29 mouse cellular contexts compared by ENCODE assay signal in genomic region chr5:66517503-66517902, GRCm38 (mm10).
DNase-seq lines count a peak whose midpoint lies in the region; ATAC-seq and TF ChIP-seq lines count a peak whose summit lies in the region.
"Had no signal": no experiment of that assay in that cellular context is flagged by ENCODE, and none has a peak within 500 bp of the region (broad histone marks: within the 10 kb centered on the region; RNA-seq: fewer than 3 reads in every experiment).

No protein-coding gene starts in this region.

- ATAC-seq in forebrain, embryonic 11.5 days (replicated peaks; ENCODE audit: low FRiP score), result no peak
- no peak for ATAC-seq in forebrain, embryonic 16.5 days
- ATAC-seq in heart, embryonic 11.5 days (replicated peaks; ENCODE audit: insufficient number of reproducible peaks, low FRiP score, low TSS enrichment), result no peak
- ATAC-seq: forebrain, postnatal 0 days; inflammation-experienced regulatory T-cells, adult 6 months; midbrain, embryonic 16.5 days; Patski had no signal

- DNase-seq in forebrain, embryonic 11.5 days (ENCODE audit: low spot score), result peak; percentile 18
- DNase-seq in heart, adult 11 months, result peak; percentile 82
- DNase-seq in limb, embryonic 10.5 days (ENCODE audit: low spot score), result no peak
- peak; percentile 58 for DNase-seq in skeletal muscle tissue, adult 2 months (ENCODE audit: low read depth, low spot score)
- no peak for DNase-seq in layer of hippocampus, adult 2 months (ENCODE audit: low spot score in 2 of 2)
- DNase-seq: adrenal gland, postnatal 10 days; cerebellum, adult 11-12 months; cerebellum, adult 9-11 months; embryo, embryonic 11 days; forebrain, postnatal 0 days; heart, adult 18-20 months; heart, postnatal 10 days; kidney, adult 11 months; kidney, postnatal 14 days; liver; lung, embryonic 14.5 days; lung, postnatal 36 days; thymus, postnatal 4 days had no signal

- H3K4me2 ChIP-seq in forebrain, embryonic 11.5 days (ENCODE audit: low read depth, low read length, severe bottlenecking), result no peak overlapping the region
- no peak overlapping the region for H3K4me2 ChIP-seq in forebrain, embryonic 16.5 days (ENCODE audit: low read length)
- no peak overlapping the region for H3K4me2 ChIP-seq in heart, embryonic 11.5 days
- H3K4me2 ChIP-seq: heart, embryonic 13.5 days; hindbrain, embryonic 15.5 days; midbrain, embryonic 11.5 days had no signal

- no peaks in the 10 kb centered on the region for H3K9me3 ChIP-seq in forebrain, embryonic 11.5 days (ENCODE audit: control insufficient read depth, low read length)
- no peaks in the 10 kb centered on the region for H3K9me3 ChIP-seq in forebrain, embryonic 16.5 days (ENCODE audit: control insufficient read depth, low read length)
- H3K9me3 ChIP-seq in heart, embryonic 11.5 days (replicated peaks; ENCODE audit: control insufficient read depth, low read length), result no peaks in the 10 kb centered on the region
- no peaks in the 10 kb centered on the region for H3K9me3 ChIP-seq in limb, embryonic 10.5 days (replicated peaks)
- H3K9me3 ChIP-seq: forebrain, embryonic 10.5 days; heart, embryonic 13.5 days; hindbrain, embryonic 10.5 days; hindbrain, embryonic 15.5 days had no signal

- no peaks in the 10 kb centered on the region for H3K36me3 ChIP-seq in forebrain, embryonic 11.5 days (ENCODE audit: control insufficient read depth, insufficient read depth, low read length)
- no peaks in the 10 kb centered on the region for H3K36me3 ChIP-seq in forebrain, embryonic 16.5 days (ENCODE audit: control insufficient read depth, insufficient read depth)
- no peaks in the 10 kb centered on the region for H3K36me3 ChIP-seq in heart, embryonic 11.5 days (ENCODE audit: control insufficient read depth, insufficient read depth, low read length)
- no peaks in the 10 kb centered on the region for H3K36me3 ChIP-seq in limb, embryonic 10.5 days
- H3K36me3 ChIP-seq: forebrain, embryonic 10.5 days; heart, embryonic 13.5 days; hindbrain, embryonic 10.5 days; hindbrain, embryonic 15.5 days had no signal

- H3K27me3 ChIP-seq in forebrain, embryonic 11.5 days (ENCODE audit: control insufficient read depth, insufficient read depth, low read length), result no peaks in the 10 kb centered on the region
- no peaks in the 10 kb centered on the region for H3K27me3 ChIP-seq in forebrain, embryonic 16.5 days (replicated peaks; ENCODE audit: control insufficient read depth, insufficient read depth, low read length)
- no peaks in the 10 kb centered on the region for H3K27me3 ChIP-seq in heart, embryonic 11.5 days (ENCODE audit: control insufficient read depth, insufficient read depth, low read length)
- H3K27me3 ChIP-seq in limb, embryonic 10.5 days (ENCODE audit: low read depth, poor library complexity, severe bottlenecking), result no peaks in the 10 kb centered on the region
- H3K27me3 ChIP-seq: heart, embryonic 13.5 days; hindbrain, embryonic 15.5 days; Patski had no signal

- H3K27ac ChIP-seq in forebrain, embryonic 11.5 days (ENCODE audit: low read depth, low read length), result no peak overlapping the region
- H3K27ac ChIP-seq in forebrain, embryonic 16.5 days (ENCODE audit: low read length), result no peak overlapping the region
- no peak overlapping the region for H3K27ac ChIP-seq in heart, embryonic 11.5 days (ENCODE audit: low read depth, low read length)
- H3K27ac ChIP-seq in limb, embryonic 10.5 days, result peak overlapping the region; percentile 9; the same call in 1 of the 2 replicates
- H3K27ac ChIP-seq in layer of hippocampus, adult 2 months, result no peak overlapping the region
- H3K27ac ChIP-seq: forebrain, embryonic 10.5 days; heart, embryonic 13.5 days; hindbrain, embryonic 10.5 days; hindbrain, embryonic 15.5 days; liver, embryonic 14.5 days had no signal

- 0 out of 2 replicates have a peak, but pooled peaks cover 2% of the 10 kb centered on the region for H3K4me1 ChIP-seq in forebrain, embryonic 11.5 days (replicated peaks; ENCODE audit: control insufficient read depth, insufficient read depth, low read length)
- H3K4me1 ChIP-seq in forebrain, embryonic 16.5 days (replicated peaks; ENCODE audit: control insufficient read depth, insufficient read depth, low read length), result 0 out of 2 replicates have a peak, but pooled peaks cover 3% of the 10 kb centered on the region
- peaks cover 5% of the 10 kb centered on the region; the same call in 1 of the 2 replicates for H3K4me1 ChIP-seq in heart, embryonic 11.5 days (ENCODE audit: control insufficient read depth, insufficient read depth, low read length)
- peaks cover 40% of the 10 kb centered on the region for H3K4me1 ChIP-seq in limb, embryonic 10.5 days
- H3K4me1 ChIP-seq: hindbrain, embryonic 15.5 days had no signal

- H3K9ac ChIP-seq in forebrain, embryonic 11.5 days (ENCODE audit: low read length), result no peak overlapping the region
- no peak overlapping the region for H3K9ac ChIP-seq in forebrain, embryonic 16.5 days (replicated peaks; ENCODE audit: low read depth, low read length)
- no peak overlapping the region for H3K9ac ChIP-seq in heart, embryonic 11.5 days (ENCODE audit: low read depth, low read length)
- H3K9ac ChIP-seq: forebrain, postnatal 0 days; heart, embryonic 13.5 days; hindbrain, embryonic 15.5 days; liver, embryonic 14.5 days; lung, embryonic 14.5 days had no signal

- TF ChIP-seq CTCF in layer of hippocampus, adult 2 months (conservative IDR thresholded peaks at IDR 0.05), result no peak

- H3K4me3 ChIP-seq in forebrain, embryonic 11.5 days (ENCODE audit: low read depth, low read length), result no peak overlapping the region
- no peak overlapping the region for H3K4me3 ChIP-seq in forebrain, embryonic 16.5 days (replicated peaks; ENCODE audit: low read length)
- H3K4me3 ChIP-seq in heart, embryonic 11.5 days (ENCODE audit: low read depth, low read length), result no peak overlapping the region
- no peak overlapping the region for H3K4me3 ChIP-seq in limb, embryonic 10.5 days
- no peak overlapping the region for H3K4me3 ChIP-seq in layer of hippocampus, adult 2 months
- H3K4me3 ChIP-seq: forebrain, embryonic 10.5 days; heart, embryonic 13.5 days; hindbrain, embryonic 10.5 days; hindbrain, embryonic 15.5 days had no signal

- 80% methylated on average over 6 of the region's 6 CpGs for WGBS in forebrain, embryonic 11.5 days
- WGBS in forebrain, embryonic 16.5 days, result 80% methylated on average over 6 of the region's 6 CpGs
- 75% methylated on average over 6 of the region's 6 CpGs for WGBS in heart, embryonic 11.5 days (ENCODE audit: insufficient replicate concordance)
- WGBS in limb, embryonic 10.5 days, result 76% methylated on average over 6 of the region's 6 CpGs

Comparison
In these comparisons a context has a peak if more than half of its experiments do, and no peak if none do; other contexts are left out.
1. DNase-seq: peak in forebrain, embryonic 11.5 days (single experiment), heart, adult 11 months (single experiment) and skeletal muscle tissue, adult 2 months (single experiment); none in limb, embryonic 10.5 days (single experiment) and layer of hippocampus, adult 2 months (0 of 2).